Comparison of ENCODE assay signal across 23 mouse cellular contexts in genomic region chr11:102349189-102349954, GRCm38 (mm10). TPM values are rescaled to one million over a fixed set of nuclear protein-coding genes. Genes with fewer than 3 reads are reported as not detected.
DNase-seq lines count a peak whose midpoint lies in the region; ATAC-seq and TF ChIP-seq lines count a peak whose summit lies in the region.
"Had no signal": no experiment of that assay in that cellular context is flagged by ENCODE, and none has a peak within 500 bp of the region (broad histone marks: within the 10 kb centered on the region; RNA-seq: fewer than 3 reads in every experiment).

No protein-coding gene starts in this region.

- H3K4me1 ChIP-seq in liver, embryonic 12.5 days = peaks cover 38% of the 10 kb centered on the region
- no peaks in the 10 kb centered on the region; the same call in 1 of the 2 replicates for H3K4me1 ChIP-seq in liver, postnatal 0 days (ENCODE audit: insufficient read depth)
- H3K4me1 ChIP-seq in liver, embryonic 15.5 days (replicated peaks) = peaks cover 61% of the 10 kb centered on the region
- H3K4me1 ChIP-seq: neural tube, embryonic 15.5 days had no signal

- H3K4me2 ChIP-seq in liver, embryonic 12.5 days = no peak overlapping the region
- H3K4me2 ChIP-seq in liver, postnatal 0 days (ENCODE audit: low read depth, low read length) = no peak overlapping the region
- no peak overlapping the region for H3K4me2 ChIP-seq in liver, embryonic 15.5 days
- H3K4me2 ChIP-seq: forebrain, embryonic 12.5 days; midbrain, embryonic 11.5 days; neural tube, embryonic 15.5 days had no signal

- no peaks in the 10 kb centered on the region for H3K9me3 ChIP-seq in liver, embryonic 12.5 days (replicated peaks)
- H3K9me3 ChIP-seq in liver, postnatal 0 days (ENCODE audit: low read length) = no peaks in the 10 kb centered on the region
- H3K9me3 ChIP-seq in liver, embryonic 15.5 days (replicated peaks) = no peaks in the 10 kb centered on the region
- H3K9me3 ChIP-seq: embryonic facial prominence, embryonic 10.5 days; forebrain, embryonic 12.5 days; neural tube, embryonic 15.5 days had no signal

- peak; percentile 14; the same call in 1 of the 2 replicates for ATAC-seq in liver, embryonic 12.5 days
- no peak for ATAC-seq in liver, postnatal 0 days
- ATAC-seq in erythroid progenitor cell, adult 5-6 weeks (replicated peaks; ENCODE audit: low FRiP score, poor library complexity, severe bottlenecking) = peak; percentile 2; the same call in 1 of the 2 replicates
- ATAC-seq in liver, embryonic 15.5 days (ENCODE audit: insufficient read depth) = 0 out of 2 replicates have a peak, but pooled peaks have one; percentile 6
- ATAC-seq: activated CD4-positive, CD25-positive, alpha-beta regulatory T cell, adult 4 months; hindbrain, postnatal 0 days had no signal

- peak overlapping the region; percentile 45 for H3K27ac ChIP-seq in liver, embryonic 12.5 days
- no peak overlapping the region for H3K27ac ChIP-seq in liver, postnatal 0 days (ENCODE audit: low read depth)
- H3K27ac ChIP-seq in liver, embryonic 15.5 days (replicated peaks) = peak overlapping the region; percentile 75
- H3K27ac ChIP-seq: embryonic facial prominence, embryonic 10.5 days; forebrain, embryonic 12.5 days; hindbrain, postnatal 0 days; layer of hippocampus, adult 2 months; neural tube, embryonic 15.5 days had no signal

- 87% methylated on average over 3 of the region's 3 CpGs for WGBS in liver, embryonic 12.5 days (ENCODE audit: insufficient replicate concordance)
- 93% methylated on average over 3 of the region's 3 CpGs for WGBS in liver, postnatal 0 days (ENCODE audit: insufficient replicate concordance)
- WGBS in liver, embryonic 15.5 days (ENCODE audit: insufficient replicate concordance) = 89% methylated on average over 3 of the region's 3 CpGs

- TF ChIP-seq CTCF in liver, postnatal 0 days (IDR thresholded peaks at IDR 0.05; ENCODE audit: low read depth) = no peak

- peaks cover 58% of the 10 kb centered on the region for H3K36me3 ChIP-seq in liver, embryonic 12.5 days
- H3K36me3 ChIP-seq in liver, postnatal 0 days (replicated peaks; ENCODE audit: insufficient read depth, low read length) = peaks cover 50% of the 10 kb centered on the region
- H3K36me3 ChIP-seq in liver, embryonic 15.5 days (replicated peaks) = peaks cover 63% of the 10 kb centered on the region
- H3K36me3 ChIP-seq: embryonic facial prominence, embryonic 10.5 days; forebrain, embryonic 12.5 days; neural tube, embryonic 15.5 days had no signal

- TF ChIP-seq EP300 in liver, postnatal 0 days (IDR thresholded peaks at IDR 0.05; ENCODE audit: low read depth) = no peak

- intact Hi-C loops in gastrocnemius, postnatal 36 days (cut with DNase I) = no loop called here

- H3K4me3 ChIP-seq in liver, embryonic 12.5 days = no peak overlapping the region
- no peak overlapping the region for H3K4me3 ChIP-seq in liver, postnatal 0 days (ENCODE audit: low read depth, low read length)
- no peak overlapping the region for H3K4me3 ChIP-seq in liver, embryonic 15.5 days (replicated peaks)
- H3K4me3 ChIP-seq: embryonic facial prominence, embryonic 10.5 days; forebrain, embryonic 12.5 days; layer of hippocampus, adult 2 months; neural tube, embryonic 15.5 days had no signal

- H3K27me3 ChIP-seq in liver, embryonic 12.5 days (replicated peaks) = peaks cover 35% of the 10 kb centered on the region
- H3K27me3 ChIP-seq in liver, postnatal 0 days (ENCODE audit: insufficient read depth, low read length) = 0 out of 2 replicates have a peak, but pooled peaks cover 7% of the 10 kb centered on the region
- H3K27me3 ChIP-seq in liver, embryonic 15.5 days = peaks cover 24% of the 10 kb centered on the region; the same call in 1 of the 2 replicates

- DNase-seq in liver, postnatal 0 days = no peak
- peak; percentile 53 for DNase-seq in c-Kit-positive CD71-positive TER-119-positive erythroid progenitor cells, embryonic 14.5 days (ENCODE audit: low spot score)
- no peak for DNase-seq in gastrocnemius, postnatal 36 days
- DNase-seq in urinary bladder, postnatal 25 days (ENCODE audit: low spot score) = no peak
- DNase-seq: adrenal gland, postnatal 10 days; cerebellum, adult 11 months; cerebellum, adult 9-11 months; kidney, adult 18-20 months; kidney, postnatal 25 days; lung, adult 18-20 months; lung, postnatal 10 days; thymus, postnatal 36 days had no signal

- H3K9ac ChIP-seq in liver, embryonic 12.5 days = no peak overlapping the region
- no peak overlapping the region for H3K9ac ChIP-seq in liver, postnatal 0 days (replicated peaks)
- no peak overlapping the region for H3K9ac ChIP-seq in liver, embryonic 15.5 days
- H3K9ac ChIP-seq: forebrain, embryonic 12.5 days; neural tube, embryonic 15.5 days had no signal

RNA-seq across cellular contexts. Expression of gene Slc4a1, which starts 16.6 kb away (rescaled TPM):
- 913 and 972 TPM in 2 replicates for polyA plus RNA-seq in liver, embryonic 12.5 days (2016; fragmentation: Nextera tagmentation; extraction: Ambion mirVana)
- 311 and 329 TPM in 2 replicates for polyA plus RNA-seq in liver, postnatal 0 days (2015; fragmentation: Nextera tagmentation; extraction: Ambion mirVana)
- 5,198 and 5,361 TPM in 2 replicates for total RNA-seq in erythroid progenitor cell, adult 5-6 weeks (2015; ENCODE audit: low replicate concordance)
- 5,184 and 5,388 TPM in 2 replicates for total RNA-seq in erythroid progenitor cell, adult 5-6 weeks (2017; ENCODE audit: low replicate concordance)
- 1,073 and 1,204 TPM in 2 replicates for polyA plus RNA-seq in liver, embryonic 15.5 days (2015; fragmentation: Nextera tagmentation; extraction: Ambion mirVana)
- total RNA-seq in gastrocnemius, postnatal 36 days (2021) = under 1 TPM in 1 of 2 experiments, not detected in 1; 0.31 TPM
- polyA plus RNA-seq: C2C12 had no signal

RNA-seq across cellular contexts. Expression of gene Ubtf, which starts 29.8 kb away (rescaled TPM):
- 97.2 and 98.8 TPM in 2 replicates for polyA plus RNA-seq in liver, embryonic 12.5 days (2016; fragmentation: Nextera tagmentation; extraction: Ambion mirVana)
- polyA plus RNA-seq in liver, postnatal 0 days (2015; fragmentation: Nextera tagmentation; extraction: Ambion mirVana) = 32.4 and 32.5 TPM in 2 replicates
- total RNA-seq in erythroid progenitor cell, adult 5-6 weeks (2015; ENCODE audit: low replicate concordance) = 77.5 and 82.2 TPM in 2 replicates
- total RNA-seq in erythroid progenitor cell, adult 5-6 weeks (2017; ENCODE audit: low replicate concordance) = 281 and 468 TPM in 2 replicates
- polyA plus RNA-seq in liver, embryonic 15.5 days (2015; fragmentation: Nextera tagmentation; extraction: Ambion mirVana) = 50.9 and 55.2 TPM in 2 replicates
- 10 to 100 TPM; 29.1 to 37.7 TPM for total RNA-seq in gastrocnemius, postnatal 36 days (2021)

RNA-seq across cellular contexts. Expression of gene Rundc3a, which starts 43.8 kb away (rescaled TPM):
- polyA plus RNA-seq in liver, embryonic 12.5 days (2016; fragmentation: Nextera tagmentation; extraction: Ambion mirVana) = 1.9 and 2.1 TPM in 2 replicates
- 1.8 and 2.4 TPM in 2 replicates for polyA plus RNA-seq in liver, postnatal 0 days (2015; fragmentation: Nextera tagmentation; extraction: Ambion mirVana)
- not detected in 2 replicates for total RNA-seq in erythroid progenitor cell, adult 5-6 weeks (2015; ENCODE audit: low replicate concordance)
- not detected in 2 replicates for total RNA-seq in erythroid progenitor cell, adult 5-6 weeks (2017; ENCODE audit: low replicate concordance)
- polyA plus RNA-seq in liver, embryonic 15.5 days (2015; fragmentation: Nextera tagmentation; extraction: Ambion mirVana) = 2.2 and 2.4 TPM in 2 replicates
- total RNA-seq in gastrocnemius, postnatal 36 days (2021) = not detected

RNA-seq across cellular contexts. Expression of gene Atxn7l3, which starts 52.9 kb away (rescaled TPM):
- polyA plus RNA-seq in liver, embryonic 12.5 days (2016; fragmentation: Nextera tagmentation; extraction: Ambion mirVana) = 7.3 and 7.5 TPM in 2 replicates
- 4.5 and 4.6 TPM in 2 replicates for polyA plus RNA-seq in liver, postnatal 0 days (2015; fragmentation: Nextera tagmentation; extraction: Ambion mirVana)
- total RNA-seq in erythroid progenitor cell, adult 5-6 weeks (2015; ENCODE audit: low replicate concordance) = 14.3 and 22.0 TPM in 2 replicates
- 9.8 and 16.8 TPM in 2 replicates for total RNA-seq in erythroid progenitor cell, adult 5-6 weeks (2017; ENCODE audit: low replicate concordance)
- polyA plus RNA-seq in liver, embryonic 15.5 days (2015; fragmentation: Nextera tagmentation; extraction: Ambion mirVana) = 3.8 and 4.6 TPM in 2 replicates
- total RNA-seq in gastrocnemius, postnatal 36 days (2021) = 10 to 100 TPM; 11.4 to 11.9 TPM

RNA-seq across cellular contexts. Expression of gene Slc25a39, which starts 58.4 kb away (rescaled TPM):
- 365 and 367 TPM in 2 replicates for polyA plus RNA-seq in liver, embryonic 12.5 days (2016; fragmentation: Nextera tagmentation; extraction: Ambion mirVana)
- polyA plus RNA-seq in liver, postnatal 0 days (2015; fragmentation: Nextera tagmentation; extraction: Ambion mirVana) = 510 and 522 TPM in 2 replicates
- 211 and 271 TPM in 2 replicates for total RNA-seq in erythroid progenitor cell, adult 5-6 weeks (2015; ENCODE audit: low replicate concordance)
- 78.9 and 80.8 TPM in 2 replicates for total RNA-seq in erythroid progenitor cell, adult 5-6 weeks (2017; ENCODE audit: low replicate concordance)
- 451 and 525 TPM in 2 replicates for polyA plus RNA-seq in liver, embryonic 15.5 days (2015; fragmentation: Nextera tagmentation; extraction: Ambion mirVana)
- total RNA-seq in gastrocnemius, postnatal 36 days (2021) = 10 to 100 TPM; 56.2 to 64.3 TPM
